Mouse (Mus musculus): ENCODE results near the gene Xpr1. TPM values are rescaled to one million over a fixed set of nuclear protein-coding genes. Genes with fewer than 3 reads are reported as not detected.
A peak's percentile ranks its signal among the peaks of the same experiment; 100 is the strongest.

Xpr1 gene
- polyA plus RNA-seq, 1 experiment = 43.9 TPM

DNA sequence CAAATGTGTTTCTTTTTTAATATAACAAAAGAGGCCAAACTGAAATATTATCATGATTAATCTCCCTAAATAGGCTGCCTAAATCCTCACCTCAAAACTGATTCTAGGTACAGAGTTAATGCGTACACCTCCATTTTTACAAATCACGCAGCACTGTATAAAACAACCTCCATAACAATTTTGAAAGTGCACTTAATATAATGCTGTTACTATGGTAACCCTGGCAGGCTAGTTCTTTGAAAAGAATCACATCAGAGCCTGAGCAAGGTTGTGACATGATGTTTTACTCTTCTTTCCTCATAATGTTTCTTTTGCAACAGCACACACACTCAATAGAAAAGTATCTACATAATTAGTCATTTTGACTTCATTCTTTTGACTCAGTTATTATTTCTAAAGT is 113.8 kb downstream of the Xpr1 start:
- Histone ChIP-seq H3K27ac (ENCODE audit: insufficient read depth, low read depth, low read length) (no peak overlapping the region), H3K4me1 (ENCODE audit: control insufficient read depth, insufficient read depth, low read length) (no peaks in the 10 kb centered on the region), H3K4me3 (ENCODE audit: insufficient read depth, low read length) (no peak overlapping the region)
- no peak for TF ChIP-seq POLR2A (IDR thresholded peaks at IDR 0.05; ENCODE audit: borderline replicate concordance, low read depth, low read length)

DNA sequence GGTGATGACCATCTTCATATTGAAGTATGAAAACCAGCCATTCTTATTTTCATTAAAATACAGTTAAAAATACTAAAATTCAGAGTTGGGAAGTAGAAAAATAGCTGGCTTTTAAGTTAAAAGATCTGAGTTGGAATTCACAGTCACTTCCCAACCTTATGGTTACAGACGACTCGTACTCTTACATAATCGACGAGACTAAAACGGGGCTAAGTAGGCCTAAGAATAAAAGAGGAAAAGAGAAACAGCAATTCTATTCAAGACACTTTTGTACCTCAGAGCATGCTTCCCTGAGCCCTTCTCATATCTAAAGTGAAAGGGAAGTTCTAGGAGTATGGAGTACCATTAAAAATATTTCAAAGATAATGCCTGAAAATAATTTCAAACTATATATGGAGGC is 119.6 kb downstream of the Xpr1 start:
- Histone ChIP-seq H3K27ac (ENCODE audit: insufficient read depth, low read depth, low read length) (no peak overlapping the region), H3K4me1 (ENCODE audit: control insufficient read depth, insufficient read depth, low read length) (peaks cover 7% of the 10 kb centered on the region), H3K4me3 (ENCODE audit: insufficient read depth, low read length) (no peak overlapping the region)
- TF ChIP-seq CTCF (IDR thresholded peaks at IDR 0.05; ENCODE audit: low read depth, low read length) = no peak
- no peak for TF ChIP-seq POLR2A (IDR thresholded peaks at IDR 0.05; ENCODE audit: borderline replicate concordance, low read depth, low read length)

DNA sequence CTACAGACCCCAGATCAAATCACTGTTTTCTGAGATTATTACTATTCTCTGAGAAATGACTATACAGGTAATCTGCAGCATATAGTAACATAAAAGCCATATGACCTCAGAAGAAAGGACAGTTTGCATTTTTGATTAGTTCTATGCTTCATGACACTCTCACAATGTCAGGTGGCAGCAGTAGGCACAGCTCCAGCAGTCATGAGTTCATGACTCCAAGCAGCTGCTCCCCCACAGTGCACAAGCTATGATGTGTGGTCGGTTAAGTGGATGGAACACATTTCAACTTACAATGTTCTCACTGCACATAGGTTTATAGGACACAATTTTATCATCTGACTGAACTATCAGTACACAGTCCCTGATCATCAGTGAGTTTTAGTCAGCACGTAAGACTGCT is 120.0 kb downstream of the Xpr1 start:
- TF ChIP-seq POLR2A (IDR thresholded peaks at IDR 0.05; ENCODE audit: borderline replicate concordance, low read depth, low read length) = no peak
- no peak for TF ChIP-seq CTCF (IDR thresholded peaks at IDR 0.05; ENCODE audit: low read depth, low read length)
- H3K4me1 ChIP-seq (ENCODE audit: control insufficient read depth, insufficient read depth, low read length) = peaks cover 7% of the 10 kb centered on the region
- no peak overlapping the region for H3K4me3 ChIP-seq (ENCODE audit: insufficient read depth, low read length)
- H3K27ac ChIP-seq (ENCODE audit: insufficient read depth, low read depth, low read length) = no peak overlapping the region

DNA sequence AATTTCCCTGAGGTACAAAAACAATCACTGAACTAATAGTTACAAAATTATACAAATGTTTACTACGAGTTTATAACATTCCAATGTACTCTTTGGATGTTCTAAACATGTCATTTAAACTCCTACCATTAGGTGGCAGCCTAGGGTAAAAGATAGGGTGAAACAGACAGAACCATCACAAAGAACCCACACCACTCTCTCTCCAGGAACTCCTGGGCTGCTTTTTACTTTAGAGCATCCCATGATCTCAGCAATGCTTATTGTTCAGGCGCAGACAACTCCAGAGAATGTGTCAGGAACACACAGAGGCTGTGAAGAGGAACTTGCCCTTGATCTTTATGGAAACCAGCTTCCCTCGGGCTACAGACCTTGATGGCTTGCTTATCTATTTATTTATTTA is 123.8 kb downstream of the Xpr1 start:
- no peak for TF ChIP-seq CTCF (IDR thresholded peaks at IDR 0.05; ENCODE audit: low read depth, low read length)
- no peak for TF ChIP-seq POLR2A (IDR thresholded peaks at IDR 0.05; ENCODE audit: borderline replicate concordance, low read depth, low read length)

DNA sequence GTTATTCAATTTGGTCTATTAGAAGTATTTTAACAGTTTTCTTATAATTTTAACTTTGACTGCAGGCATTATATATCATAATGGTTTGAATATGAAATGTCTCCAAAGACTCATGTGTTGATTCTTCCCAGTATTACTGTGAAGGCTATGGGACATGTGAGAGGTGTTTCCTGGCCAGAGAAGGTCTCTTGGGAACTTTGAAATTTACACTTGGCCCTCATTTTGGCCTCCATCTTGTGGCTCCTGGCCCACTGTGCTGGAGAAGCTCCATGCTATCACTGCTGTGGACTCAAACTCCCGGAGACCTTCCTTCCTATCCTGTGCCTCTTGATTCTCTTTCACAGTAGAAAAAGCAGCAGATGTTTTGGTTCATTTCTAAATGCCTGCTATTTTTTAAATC is 127.8 kb downstream of the Xpr1 start:
- no peak overlapping the region for H3K4me3 ChIP-seq (ENCODE audit: insufficient read depth, low read length)
- H3K27ac ChIP-seq (ENCODE audit: insufficient read depth, low read depth, low read length) = no peak overlapping the region
- no peak for TF ChIP-seq POLR2A (IDR thresholded peaks at IDR 0.05; ENCODE audit: borderline replicate concordance, low read depth, low read length)
- no peak for TF ChIP-seq CTCF (IDR thresholded peaks at IDR 0.05; ENCODE audit: low read depth, low read length)

More for the DNA sequence above, 123.8 kb downstream of the Xpr1 start:
- peaks cover 7% of the 10 kb centered on the region for H3K4me1 ChIP-seq (ENCODE audit: control insufficient read depth, insufficient read depth, low read length)
- H3K4me3 ChIP-seq (ENCODE audit: insufficient read depth, low read length) = no peak overlapping the region
- no peak overlapping the region for H3K27ac ChIP-seq (ENCODE audit: insufficient read depth, low read depth, low read length)

DNA sequence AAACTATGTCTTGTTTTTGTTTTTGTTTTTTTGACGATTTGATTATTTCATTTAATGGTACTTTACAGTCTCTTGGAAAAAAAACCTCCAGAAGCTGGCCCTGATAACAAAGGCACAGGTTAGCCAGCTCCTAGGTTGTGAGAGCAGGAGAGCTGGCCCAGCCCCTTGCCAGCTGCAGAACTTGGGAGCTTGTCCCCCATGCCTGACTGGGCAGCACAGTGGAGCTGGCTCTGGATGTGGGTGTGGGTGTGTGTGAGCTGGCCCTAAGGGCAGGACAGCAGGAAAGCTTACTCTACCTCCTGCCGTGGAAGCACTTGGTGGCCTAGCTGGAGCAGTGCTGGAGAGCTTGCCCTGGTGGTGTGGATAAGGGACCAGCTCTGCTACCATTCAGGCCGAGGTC is 129.2 kb downstream of the Xpr1 start:
- TF ChIP-seq CTCF (IDR thresholded peaks at IDR 0.05; ENCODE audit: low read depth, low read length) (no peak), POLR2A (IDR thresholded peaks at IDR 0.05; ENCODE audit: borderline replicate concordance, low read depth, low read length) (no peak)
- no peak overlapping the region for H3K27ac ChIP-seq (ENCODE audit: insufficient read depth, low read depth, low read length)

More for the DNA sequence above, 127.8 kb downstream of the Xpr1 start:
- no peaks in the 10 kb centered on the region for H3K4me1 ChIP-seq (ENCODE audit: control insufficient read depth, insufficient read depth, low read length)

DNA sequence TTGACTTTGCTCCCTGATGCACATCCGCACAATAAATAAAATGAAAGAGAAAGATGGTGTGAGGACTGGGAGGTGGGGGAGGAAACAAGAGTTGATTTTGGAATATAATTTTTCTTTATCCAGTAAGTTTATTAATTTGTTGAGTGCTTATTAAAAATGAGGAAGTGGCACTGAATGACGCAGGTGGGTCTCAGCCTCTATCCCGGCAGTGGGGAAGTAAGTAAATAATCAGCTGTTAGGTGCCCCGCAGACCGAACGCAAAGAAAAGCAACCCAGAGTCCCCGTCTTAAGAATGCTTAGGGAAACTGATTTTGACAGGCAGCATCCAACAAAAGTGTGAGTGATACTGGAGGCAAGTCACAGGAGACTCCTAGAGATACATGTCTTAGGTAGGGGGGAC is 133.4 kb downstream of the Xpr1 start:
- TF ChIP-seq POLR2A (IDR thresholded peaks at IDR 0.05; ENCODE audit: borderline replicate concordance, low read depth, low read length) = no peak
- TF ChIP-seq CTCF (IDR thresholded peaks at IDR 0.05; ENCODE audit: low read depth, low read length) = no peak
- Histone ChIP-seq H3K4me1 (ENCODE audit: control insufficient read depth, insufficient read depth, low read length) (no peaks in the 10 kb centered on the region), H3K4me3 (ENCODE audit: insufficient read depth, low read length) (no peak overlapping the region), H3K27ac (ENCODE audit: insufficient read depth, low read depth, low read length) (no peak overlapping the region)

More for the DNA sequence above, 129.2 kb downstream of the Xpr1 start:
- Histone ChIP-seq H3K4me3 (ENCODE audit: insufficient read depth, low read length) (no peak overlapping the region), H3K4me1 (ENCODE audit: control insufficient read depth, insufficient read depth, low read length) (no peaks in the 10 kb centered on the region)

DNA sequence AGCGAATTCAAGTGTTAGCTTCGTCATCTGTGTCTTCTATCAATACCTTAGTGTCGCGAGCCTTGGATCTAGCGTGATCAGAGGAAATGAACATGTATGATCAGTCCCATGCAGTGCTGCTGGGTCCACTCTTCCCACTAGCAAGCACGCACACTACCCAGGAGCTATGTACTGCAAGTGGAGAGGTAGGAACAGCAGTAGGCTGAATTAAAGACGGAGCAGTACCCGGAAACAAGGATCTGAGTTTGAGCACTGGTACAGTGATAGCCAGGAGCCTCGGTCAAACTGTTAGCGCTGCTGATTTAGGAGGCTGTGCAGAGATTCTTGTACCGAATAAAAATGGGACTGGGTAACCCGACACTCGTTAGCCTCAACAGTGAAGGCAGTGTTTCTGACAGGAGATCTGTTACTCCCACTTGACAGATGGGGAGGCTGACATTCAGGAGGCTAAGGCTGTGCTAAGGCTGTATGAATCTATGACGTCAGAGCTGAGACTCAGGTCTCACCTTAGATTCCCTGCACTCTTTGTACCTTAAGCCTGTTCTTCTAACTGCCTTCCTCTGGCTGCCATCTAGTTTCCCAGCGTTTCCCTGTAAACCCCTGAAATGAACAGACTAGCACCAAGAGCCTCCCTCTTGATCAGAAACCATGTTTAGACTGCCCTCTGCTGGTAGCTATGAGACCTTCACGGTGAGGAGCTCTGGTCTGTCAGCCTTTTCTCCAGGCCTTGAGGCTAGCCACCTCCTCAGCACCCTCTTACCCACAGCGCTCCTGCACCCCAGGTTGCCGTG is 136.0 kb downstream of the Xpr1 start:
- no peak overlapping the region for H3K27ac ChIP-seq (ENCODE audit: insufficient read depth, low read depth, low read length)
- no peak overlapping the region for H3K4me3 ChIP-seq (ENCODE audit: insufficient read depth, low read length)
- H3K4me1 ChIP-seq (ENCODE audit: control insufficient read depth, insufficient read depth, low read length) = no peaks in the 10 kb centered on the region
- TF ChIP-seq CTCF (IDR thresholded peaks at IDR 0.05; ENCODE audit: low read depth, low read length) (peak; percentile 39; the same call in 1 of the 2 replicates), POLR2A (IDR thresholded peaks at IDR 0.05; ENCODE audit: borderline replicate concordance, low read depth, low read length) (no peak)

DNA sequence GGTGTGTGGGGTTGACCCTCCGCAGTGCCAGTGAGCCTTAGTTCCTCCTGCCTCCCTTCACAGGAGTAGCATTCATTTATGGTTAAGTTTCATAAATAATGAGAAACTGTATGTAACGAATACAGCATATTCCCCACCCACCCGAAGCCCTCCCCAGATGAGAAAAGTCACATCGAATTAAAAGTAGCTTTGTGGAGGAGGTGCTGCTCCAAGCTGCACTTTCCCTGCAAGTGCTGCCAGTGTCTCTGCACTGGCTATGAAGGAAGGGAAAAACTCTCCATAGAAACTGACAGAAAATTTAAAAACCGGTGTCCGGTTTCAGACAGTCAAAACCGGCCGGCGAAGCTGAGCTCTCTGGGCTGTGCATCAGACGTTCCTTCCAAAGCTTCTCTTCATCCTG is 136.9 kb downstream of the Xpr1 start:
- no peaks in the 10 kb centered on the region for H3K4me1 ChIP-seq (ENCODE audit: control insufficient read depth, insufficient read depth, low read length)
- no peak for TF ChIP-seq POLR2A (IDR thresholded peaks at IDR 0.05; ENCODE audit: borderline replicate concordance, low read depth, low read length)
- no peak for TF ChIP-seq CTCF (IDR thresholded peaks at IDR 0.05; ENCODE audit: low read depth, low read length)
- no peak overlapping the region for H3K27ac ChIP-seq (ENCODE audit: insufficient read depth, low read depth, low read length)
- no peak overlapping the region for H3K4me3 ChIP-seq (ENCODE audit: insufficient read depth, low read length)

DNA sequence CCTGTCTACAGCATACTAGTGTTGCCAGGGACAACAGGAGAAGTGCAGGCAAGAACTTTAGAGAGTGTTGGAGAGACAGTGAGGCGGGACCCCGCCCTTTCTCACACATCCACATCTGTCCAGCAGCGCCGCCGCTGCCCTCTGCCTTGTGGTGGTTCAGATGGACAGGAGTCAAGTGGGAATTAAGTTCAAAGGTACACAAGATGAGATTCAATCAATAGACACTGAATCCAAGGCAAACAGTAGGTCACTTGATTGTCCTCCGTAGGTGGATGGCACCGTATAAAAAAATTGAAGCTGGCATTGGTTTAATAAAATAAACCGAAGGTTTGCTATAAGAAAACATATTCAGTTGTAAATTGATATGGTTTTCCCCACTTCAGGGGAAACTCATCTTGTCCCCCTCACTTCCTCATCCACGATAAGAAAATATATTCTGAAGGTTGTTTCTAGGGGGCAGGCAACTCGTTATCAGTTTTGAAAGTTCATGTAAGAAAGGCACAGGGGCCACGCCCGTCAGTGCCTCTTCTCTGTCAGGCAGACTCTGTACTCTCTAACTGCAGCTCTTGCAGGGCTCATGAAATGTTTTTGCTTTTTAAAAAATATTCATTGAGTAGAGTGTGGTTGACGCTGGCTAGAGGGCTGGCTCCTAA is 140.7 kb downstream of the Xpr1 start:
- Histone ChIP-seq H3K4me3 (ENCODE audit: insufficient read depth, low read length) (no peak overlapping the region), H3K27ac (ENCODE audit: insufficient read depth, low read depth, low read length) (no peak overlapping the region), H3K4me1 (ENCODE audit: control insufficient read depth, insufficient read depth, low read length) (peaks cover 4% of the 10 kb centered on the region)
- TF ChIP-seq POLR2A (IDR thresholded peaks at IDR 0.05; ENCODE audit: borderline replicate concordance, low read depth, low read length) (no peak), CTCF (IDR thresholded peaks at IDR 0.05; ENCODE audit: low read depth, low read length) (no peak)

All from bone marrow macrophage, adult 2 months (primary cell).